Mouse (Mus musculus) olfactory bulb, adult 2 months (tissue): ENCODE measurements at regions not wholly inside any gene's neighbourhood (a gene's known extent, or its start where the extent isn't known, plus 50 kb on each side); places are given as distances from the start of the nearest gene placed in this dataset.

Experiments used
- CTCF ChIP-seq: fragments of 200-500 bp; IDR thresholded peaks from 2 replicates; pipeline ENCODE4 v1.5.1; 2012; ENCODE audit warnings: low read depth, mild to moderate bottlenecking, low read length, moderate library complexity; ENCODE audit not compliant: insufficient read depth
- POLR2A ChIP-seq: fragments of 200-500 bp; IDR thresholded peaks from 2 replicates; pipeline ENCODE4 v1.6.1; 2012; ENCODE audit warnings: mild to moderate bottlenecking, low read depth, low read length, moderate library complexity; ENCODE audit not compliant: insufficient read depth

DNA sequence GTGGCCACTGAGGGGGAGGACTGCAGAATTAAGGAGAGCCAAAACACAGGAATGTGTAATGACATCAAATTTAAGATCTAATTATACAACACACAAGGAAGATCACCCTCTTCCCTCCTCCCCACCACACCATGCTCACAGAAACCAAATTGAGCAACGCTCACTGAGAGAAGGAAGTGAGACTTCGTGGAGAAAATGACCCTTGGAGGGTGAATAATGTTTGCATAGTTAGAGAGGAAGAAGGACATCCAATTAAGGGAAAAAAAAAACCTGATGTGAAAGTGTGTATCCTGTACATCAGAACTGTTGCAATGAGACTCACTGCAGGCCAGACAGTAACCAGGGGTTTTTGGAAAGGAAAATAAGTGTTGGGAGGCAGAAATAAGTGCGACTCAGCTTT lies 144.8 kb upstream of the Zeb2 start:
- no peak for TF ChIP-seq POLR2A
- no peak for TF ChIP-seq CTCF
